17 mouse cellular contexts compared by ENCODE assay signal in the genomic region with DNA sequence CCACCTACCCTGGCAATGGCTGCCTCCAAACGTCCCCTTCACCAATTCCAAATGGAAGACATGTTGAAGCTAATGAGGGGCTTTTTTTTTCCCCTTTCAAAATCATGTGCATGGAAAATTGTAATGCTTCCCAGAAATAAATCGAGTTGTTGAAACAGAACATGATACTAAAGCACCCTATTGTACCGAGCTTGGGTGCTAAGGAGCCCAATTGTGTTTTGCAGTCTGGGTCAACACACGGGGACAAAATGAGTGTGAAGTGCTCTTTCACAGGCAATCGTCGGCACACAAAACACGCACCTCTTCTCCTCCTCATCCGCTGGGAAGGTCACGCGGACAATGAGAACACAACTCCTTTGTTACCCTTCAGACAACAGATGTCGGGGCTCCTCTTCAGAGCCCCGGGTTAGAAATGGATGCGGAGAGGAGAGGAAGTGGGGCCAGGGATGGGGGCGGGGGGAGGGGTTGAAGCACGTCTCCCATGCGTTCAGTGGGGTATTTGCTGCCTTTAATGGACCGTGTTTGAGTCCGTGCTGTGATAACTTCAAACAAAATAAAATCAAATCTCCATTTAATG. TPM values are rescaled to one million over a fixed set of nuclear protein-coding genes. Genes with fewer than 3 reads are reported as not detected.
DNase-seq lines count a peak whose midpoint lies in the region; ATAC-seq lines count a peak whose summit lies in the region.
"Had no signal": no experiment of that assay in that cellular context is flagged by ENCODE, and none has a peak within 500 bp of the region (broad histone marks: within the 10 kb centered on the region; RNA-seq: fewer than 3 reads in every experiment).

No protein-coding gene starts in this region.

- WGBS in embryonic facial prominence, embryonic 10.5 days = 42% methylated on average over 18 of the region's 18 CpGs
- 23% methylated on average over 18 of the region's 18 CpGs for WGBS in forebrain, embryonic 16.5 days
- WGBS in midbrain, embryonic 11.5 days = 31% methylated on average over 18 of the region's 18 CpGs
- 12% methylated on average over 18 of the region's 18 CpGs for WGBS in neural tube, embryonic 15.5 days

- peak overlapping the region; percentile 28 for H3K4me3 ChIP-seq in embryonic facial prominence, embryonic 10.5 days
- H3K4me3 ChIP-seq in forebrain, embryonic 16.5 days (replicated peaks; ENCODE audit: low read length) = peak overlapping the region; percentile 20
- no peak overlapping the region for H3K4me3 ChIP-seq in midbrain, embryonic 11.5 days (ENCODE audit: low read depth, low read length)
- 0 out of 2 replicates have a peak overlapping the region, but pooled peaks have one; percentile 10 for H3K4me3 ChIP-seq in neural tube, embryonic 15.5 days (replicated peaks)
- H3K4me3 ChIP-seq: erythroblast, embryonic 14.5 days; heart, embryonic 13.5 days had no signal

- H3K27me3 ChIP-seq in embryonic facial prominence, embryonic 10.5 days (replicated peaks; ENCODE audit: low read depth, poor library complexity, severe bottlenecking) = peaks cover 41% of the 10 kb centered on the region
- H3K27me3 ChIP-seq in forebrain, embryonic 16.5 days (replicated peaks; ENCODE audit: control insufficient read depth, insufficient read depth, low read length) = no peaks in the 10 kb centered on the region
- H3K27me3 ChIP-seq in midbrain, embryonic 11.5 days (ENCODE audit: control insufficient read depth, insufficient read depth, low read length) = no peaks in the 10 kb centered on the region
- no peaks in the 10 kb centered on the region for H3K27me3 ChIP-seq in neural tube, embryonic 15.5 days (replicated peaks)

- no peaks in the 10 kb centered on the region for H3K9me3 ChIP-seq in embryonic facial prominence, embryonic 10.5 days
- H3K9me3 ChIP-seq in forebrain, embryonic 16.5 days (ENCODE audit: control insufficient read depth, low read length) = no peaks in the 10 kb centered on the region
- no peaks in the 10 kb centered on the region for H3K9me3 ChIP-seq in midbrain, embryonic 11.5 days (ENCODE audit: control insufficient read depth, low read length)
- H3K9me3 ChIP-seq in neural tube, embryonic 15.5 days (replicated peaks) = no peaks in the 10 kb centered on the region
- H3K9me3 ChIP-seq: heart, embryonic 13.5 days had no signal

- DNase-seq in embryonic facial prominence, embryonic 10.5 days (ENCODE audit: low spot score) = peak; percentile 27
- DNase-seq in midbrain, embryonic 11.5 days (ENCODE audit: low spot score, missing footprints) = peak; percentile 86
- DNase-seq in testis, postnatal 14 days (ENCODE audit: low spot score) = no peak
- no peak for DNase-seq in ovary, postnatal 10 days (ENCODE audit: low spot score)
- DNase-seq in kidney, postnatal 10 days = no peak
- no peak for DNase-seq in urinary bladder, postnatal 36 days (ENCODE audit: low spot score in 2 of 2)
- DNase-seq: adrenal gland, postnatal 14 days; cerebellum, adult 18-20 months; gastrocnemius, postnatal 14 days; lung, postnatal 36 days had no signal

- ATAC-seq in forebrain, embryonic 16.5 days = 0 out of 2 replicates have a peak, but pooled peaks have one; percentile 15
- peak; percentile 77 for ATAC-seq in midbrain, embryonic 11.5 days (ENCODE audit: low FRiP score)
- ATAC-seq in neural tube, embryonic 15.5 days (ENCODE audit: low FRiP score) = 0 out of 2 replicates have a peak, but pooled peaks have one; percentile 28
- ATAC-seq: Patski had no signal

- peak overlapping the region; percentile 45 for H3K4me2 ChIP-seq in forebrain, embryonic 16.5 days (ENCODE audit: low read length)
- peak overlapping the region; percentile 26 for H3K4me2 ChIP-seq in midbrain, embryonic 11.5 days
- peak overlapping the region; percentile 49 for H3K4me2 ChIP-seq in neural tube, embryonic 15.5 days
- H3K4me2 ChIP-seq: heart, embryonic 13.5 days had no signal

- H3K4me1 ChIP-seq in embryonic facial prominence, embryonic 10.5 days = peaks cover 4% of the 10 kb centered on the region
- peaks cover 4% of the 10 kb centered on the region; the same call in 1 of the 2 replicates for H3K4me1 ChIP-seq in forebrain, embryonic 16.5 days (replicated peaks; ENCODE audit: control insufficient read depth, insufficient read depth, low read length)
- H3K4me1 ChIP-seq in midbrain, embryonic 11.5 days (ENCODE audit: control insufficient read depth, insufficient read depth, low read length) = no peaks in the 10 kb centered on the region
- H3K4me1 ChIP-seq in neural tube, embryonic 15.5 days = peaks cover 6% of the 10 kb centered on the region
- H3K4me1 ChIP-seq: heart, embryonic 13.5 days had no signal

- H3K36me3 ChIP-seq in embryonic facial prominence, embryonic 10.5 days (replicated peaks) = no peaks in the 10 kb centered on the region
- no peaks in the 10 kb centered on the region for H3K36me3 ChIP-seq in forebrain, embryonic 16.5 days (ENCODE audit: control insufficient read depth, insufficient read depth)
- H3K36me3 ChIP-seq in midbrain, embryonic 11.5 days (ENCODE audit: control insufficient read depth, insufficient read depth, low read length) = no peaks in the 10 kb centered on the region
- no peaks in the 10 kb centered on the region for H3K36me3 ChIP-seq in neural tube, embryonic 15.5 days
- H3K36me3 ChIP-seq: heart, embryonic 13.5 days had no signal

- H3K9ac ChIP-seq in forebrain, embryonic 16.5 days (replicated peaks; ENCODE audit: low read depth, low read length) = 0 out of 2 replicates have a peak overlapping the region, but pooled peaks have one; percentile 20
- peak overlapping the region; percentile 1; the same call in 1 of the 2 replicates for H3K9ac ChIP-seq in midbrain, embryonic 11.5 days (ENCODE audit: low read length)
- H3K9ac ChIP-seq in neural tube, embryonic 15.5 days (replicated peaks) = no peak overlapping the region
- H3K9ac ChIP-seq: heart, embryonic 13.5 days; liver, embryonic 14.5 days had no signal

- peak overlapping the region; percentile 24; the same call in 1 of the 2 replicates for H3K27ac ChIP-seq in embryonic facial prominence, embryonic 10.5 days (replicated peaks)
- H3K27ac ChIP-seq in forebrain, embryonic 16.5 days (ENCODE audit: low read length) = no peak overlapping the region
- peak overlapping the region; percentile 18; the same call in 1 of the 2 replicates for H3K27ac ChIP-seq in midbrain, embryonic 11.5 days (ENCODE audit: low read depth, low read length)
- H3K27ac ChIP-seq in neural tube, embryonic 15.5 days (replicated peaks) = no peak overlapping the region; the same call in 1 of the 2 replicates
- H3K27ac ChIP-seq: heart, embryonic 13.5 days; liver, embryonic 14.5 days had no signal

RNA-seq across cellular contexts. Expression of a gene that starts 14.8 kb away (rescaled TPM):
- polyA plus RNA-seq in embryonic facial prominence, embryonic 10.5 days (2016; fragmentation: Nextera tagmentation; extraction: Ambion mirVana) = 0.05 and 0.28 TPM in 2 replicates
- 0.15 and 0.20 TPM in 2 replicates for polyA plus RNA-seq in forebrain, embryonic 16.5 days (2015; fragmentation: Nextera tagmentation; extraction: Ambion mirVana)
- 2.7 and 3.4 TPM in 2 replicates for polyA plus RNA-seq in midbrain, embryonic 11.5 days (2014; fragmentation: Nextera tagmentation; extraction: Ambion mirVana)
- 1.3 TPM in 2 replicates for polyA plus RNA-seq in neural tube, embryonic 15.5 days (2015; fragmentation: Nextera tagmentation; extraction: Ambion mirVana)
- polyA plus RNA-seq: heart, embryonic 13.5 days; Patski; stomach, embryonic 16.5 days had no signal

RNA-seq across cellular contexts. Expression of a gene that starts 55.3 kb away (rescaled TPM):
- polyA plus RNA-seq in embryonic facial prominence, embryonic 10.5 days (2016; fragmentation: Nextera tagmentation; extraction: Ambion mirVana) = 0.05 and 0.09 TPM in 2 replicates
- polyA plus RNA-seq in forebrain, embryonic 16.5 days (2015; fragmentation: Nextera tagmentation; extraction: Ambion mirVana) = 0.17 TPM in 1 of 2 replicates, not detected in the other
- polyA plus RNA-seq in midbrain, embryonic 11.5 days (2014; fragmentation: Nextera tagmentation; extraction: Ambion mirVana) = 0.07 TPM in 1 of 2 replicates, not detected in the other
- polyA plus RNA-seq in neural tube, embryonic 15.5 days (2015; fragmentation: Nextera tagmentation; extraction: Ambion mirVana) = 0.08 and 0.15 TPM in 2 replicates
- polyA plus RNA-seq: erythroblast, embryonic 14.5 days; heart, embryonic 13.5 days; Patski had no signal

Comparison
In these comparisons a context has a peak if more than half of its experiments do, and no peak if none do; other contexts are left out.
1. DNase-seq: peak in embryonic facial prominence, embryonic 10.5 days (single experiment) and midbrain, embryonic 11.5 days (single experiment); none in testis, postnatal 14 days (single experiment), ovary, postnatal 10 days (single experiment), kidney, postnatal 10 days (single experiment) and urinary bladder, postnatal 36 days (0 of 2).
2. H3K27ac ChIP-seq: peak in embryonic facial prominence, embryonic 10.5 days (single experiment) and midbrain, embryonic 11.5 days (single experiment); none in forebrain, embryonic 16.5 days (single experiment) and neural tube, embryonic 15.5 days (single experiment).
3. ATAC-seq: peak in every context shown above with its lines; median percentile 77 in midbrain, embryonic 11.5 days; 28 in neural tube, embryonic 15.5 days; 15 in forebrain, embryonic 16.5 days.
4. Peak in every context shown above with its lines, with median percentiles within 50 percentile points of each other: H3K4me2 ChIP-seq.